Mouse (Mus musculus): ENCODE data around the gene Cdk19.

DNA sequence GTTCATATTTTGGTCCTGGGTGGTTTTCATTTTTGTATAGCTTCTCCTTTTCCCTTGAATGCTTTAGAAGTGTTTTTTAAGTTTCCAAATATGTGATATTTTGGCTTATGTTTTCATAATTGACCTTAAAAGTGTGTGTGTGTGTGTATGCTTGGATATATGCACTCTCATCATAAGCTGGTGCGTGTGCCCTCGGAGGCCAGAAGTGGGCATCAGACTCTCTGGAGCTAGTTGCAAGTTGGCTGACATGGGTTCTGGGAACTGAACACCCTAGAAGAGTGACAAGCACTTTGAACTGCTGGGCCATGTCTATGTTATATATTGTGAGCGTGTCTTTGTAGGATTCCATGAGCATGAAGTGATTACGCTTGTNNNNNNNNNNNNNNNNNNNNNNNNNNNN lies 110.8 kb downstream of the Cdk19 start:
- no peak for TF ChIP-seq CTCF (IDR thresholded peaks at IDR 0.05; ENCODE audit: control insufficient read depth, insufficient read depth, low read length)
- no peak for TF ChIP-seq POLR2A (IDR thresholded peaks at IDR 0.05; ENCODE audit: borderline replicate concordance, control insufficient read depth, low read depth, low read length)

All from bone marrow, adult 2 months (tissue).